Mouse (Mus musculus): ENCODE measurements at regions not wholly inside any gene's neighbourhood (a gene's known extent, or its start where the extent isn't known, plus 50 kb on each side); places are given as distances from the start of the nearest gene placed in this dataset.

GRCm38 (mm10) chr3:156301302-156301701 lies 260.3 kb upstream of the Negr1 start:
- WGBS = 84% methylated on average over 1 of the region's 1 CpGs

DNA sequence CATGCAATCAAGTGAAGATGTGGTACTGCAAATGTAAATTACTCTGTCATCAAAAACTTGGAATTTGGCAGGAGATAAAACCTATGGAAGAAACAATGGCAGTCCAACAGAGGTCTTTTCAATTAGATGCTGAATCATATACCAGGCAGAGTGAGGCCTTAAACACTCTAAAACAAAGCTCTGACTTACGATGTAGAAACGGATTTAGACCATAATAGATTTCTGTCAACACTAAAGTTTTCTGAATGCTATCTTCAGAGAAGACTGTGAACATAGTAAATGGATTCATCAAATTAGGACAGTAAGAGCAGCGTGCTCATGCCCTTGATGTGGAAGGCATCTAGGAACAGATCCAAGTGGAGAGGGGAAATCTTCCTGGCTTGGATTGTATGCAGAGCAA lies 259.8 kb upstream of the Negr1 start:
- Histone ChIP-seq H3K4me2 (replicated peaks) (no peak overlapping the region), H3K27me3 (replicated peaks) (no peaks in the 10 kb centered on the region), H3K27ac (no peak overlapping the region), H3K9me3 (no peaks in the 10 kb centered on the region), H3K4me3 (no peak overlapping the region), H3K9ac (no peak overlapping the region), H3K36me3 (no peaks in the 10 kb centered on the region), H3K4me1 (peaks cover 2% of the 10 kb centered on the region; the same call in 1 of the 2 replicates)
- WGBS = 80% methylated on average over 3 of the region's 3 CpGs
- no peak for ATAC-seq (ENCODE audit: low FRiP score, low read depth)

More at GRCm38 (mm10) chr3:156301302-156301701, 260.3 kb upstream of the Negr1 start:
- no peak for ATAC-seq (ENCODE audit: low FRiP score, low read depth)
- Histone ChIP-seq H3K36me3 (no peaks in the 10 kb centered on the region), H3K9me3 (no peaks in the 10 kb centered on the region), H3K9ac (no peak overlapping the region), H3K27me3 (replicated peaks) (no peaks in the 10 kb centered on the region), H3K4me1 (peaks cover 2% of the 10 kb centered on the region; the same call in 1 of the 2 replicates), H3K4me3 (no peak overlapping the region), H3K4me2 (replicated peaks) (no peak overlapping the region), H3K27ac (no peak overlapping the region)

GRCm38 (mm10) chr3:156304174-156304573 lies 257.4 kb upstream of the Negr1 start:
- ATAC-seq (ENCODE audit: low FRiP score, low read depth) = no peak
- Histone ChIP-seq H3K9ac (no peak overlapping the region), H3K27me3 (replicated peaks) (no peaks in the 10 kb centered on the region), H3K4me3 (no peak overlapping the region), H3K27ac (no peak overlapping the region), H3K36me3 (no peaks in the 10 kb centered on the region), H3K4me2 (replicated peaks) (no peak overlapping the region), H3K4me1 (peaks cover 2% of the 10 kb centered on the region; the same call in 1 of the 2 replicates), H3K9me3 (no peaks in the 10 kb centered on the region)
- WGBS = 11% methylated on average over 4 of the region's 4 CpGs

DNA sequence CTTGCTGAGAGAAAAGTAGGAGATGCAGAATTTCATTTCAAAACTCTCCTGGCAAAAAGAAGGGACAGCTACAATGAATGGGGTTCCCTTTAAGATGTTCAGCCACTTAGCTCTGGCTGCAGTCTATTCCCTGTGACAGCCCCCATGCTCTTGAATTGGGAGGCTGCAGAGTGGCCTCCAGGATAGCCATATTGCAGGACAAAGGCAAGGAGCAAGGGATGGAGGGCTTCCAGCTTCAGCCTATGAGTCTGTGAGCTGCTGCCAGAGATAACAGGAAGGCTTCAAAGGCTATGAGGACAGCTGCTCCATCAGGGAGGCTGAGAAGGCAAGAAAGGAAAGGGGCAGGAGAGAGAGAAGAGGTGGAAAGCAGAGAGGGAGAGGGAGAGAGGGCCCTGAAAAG lies 256.5 kb upstream of the Negr1 start:
- Histone ChIP-seq H3K27me3 (replicated peaks) (no peaks in the 10 kb centered on the region), H3K9ac (no peak overlapping the region), H3K27ac (no peak overlapping the region), H3K4me3 (no peak overlapping the region), H3K4me1 (peaks cover 2% of the 10 kb centered on the region; the same call in 1 of the 2 replicates), H3K9me3 (no peaks in the 10 kb centered on the region), H3K36me3 (no peaks in the 10 kb centered on the region), H3K4me2 (replicated peaks) (no peak overlapping the region)
- ATAC-seq (ENCODE audit: low FRiP score, low read depth) = no peak

- H3K27ac ChIP-seq = no peak overlapping the region
- H3K27me3 ChIP-seq (replicated peaks) = no peaks in the 10 kb centered on the region
- H3K9ac ChIP-seq = no peak overlapping the region
- H3K36me3 ChIP-seq = no peaks in the 10 kb centered on the region
- 80% methylated on average over 6 of the region's 6 CpGs for WGBS
- no peaks in the 10 kb centered on the region for H3K9me3 ChIP-seq
- no peak overlapping the region for H3K4me2 ChIP-seq (replicated peaks)
- ATAC-seq (ENCODE audit: low FRiP score, low read depth) = no peak
- H3K4me1 ChIP-seq = no peaks in the 10 kb centered on the region
- H3K4me3 ChIP-seq = no peak overlapping the region
These were observed 226.4 kb upstream of the Negr1 start for GRCm38 (mm10) chr3:156335033-156335793.

- Histone ChIP-seq H3K4me1 (no peaks in the 10 kb centered on the region), H3K4me3 (no peak overlapping the region), H3K27ac (no peak overlapping the region), H3K9ac (no peak overlapping the region), H3K9me3 (no peaks in the 10 kb centered on the region), H3K4me2 (replicated peaks) (no peak overlapping the region), H3K27me3 (replicated peaks) (no peaks in the 10 kb centered on the region), H3K36me3 (no peaks in the 10 kb centered on the region)
- 86% methylated on average over 1 of the region's 1 CpGs for WGBS
- no peak for ATAC-seq (ENCODE audit: low FRiP score, low read depth)
These were observed 220.1 kb upstream of the Negr1 start for GRCm38 (mm10) chr3:156341484-156341883.

GRCm38 (mm10) chr3:156351727-156352126 lies 209.9 kb upstream of the Negr1 start:
- no peaks in the 10 kb centered on the region for H3K9me3 ChIP-seq
- H3K4me3 ChIP-seq = no peak overlapping the region
- no peak for ATAC-seq (ENCODE audit: low FRiP score, low read depth)
- no peak overlapping the region for H3K4me2 ChIP-seq (replicated peaks)
- H3K27me3 ChIP-seq (replicated peaks) = no peaks in the 10 kb centered on the region
- H3K9ac ChIP-seq = no peak overlapping the region
- H3K4me1 ChIP-seq = peaks cover 10% of the 10 kb centered on the region
- 62% methylated on average over 4 of the region's 4 CpGs for WGBS
- no peak overlapping the region for H3K27ac ChIP-seq
- no peaks in the 10 kb centered on the region for H3K36me3 ChIP-seq

GRCm38 (mm10) chr3:156353430-156353829 lies 208.2 kb upstream of the Negr1 start:
- no peak overlapping the region for H3K4me2 ChIP-seq (replicated peaks)
- ATAC-seq (ENCODE audit: low FRiP score, low read depth) = peak; percentile 76

GRCm38 (mm10) chr3:156353841-156354473 lies 207.6 kb upstream of the Negr1 start:
- ATAC-seq (ENCODE audit: low FRiP score, low read depth) = peak; percentile 66
- no peak overlapping the region for H3K27ac ChIP-seq
- whole genome bisulfite sequencing = 29% methylated on average over 9 of the region's 9 CpGs

More at GRCm38 (mm10) chr3:156353430-156353829, 208.2 kb upstream of the Negr1 start:
- no peaks in the 10 kb centered on the region for H3K36me3 ChIP-seq
- H3K27ac ChIP-seq = no peak overlapping the region
- no peak overlapping the region for H3K4me3 ChIP-seq
- no peaks in the 10 kb centered on the region for H3K9me3 ChIP-seq
- H3K9ac ChIP-seq = no peak overlapping the region
- WGBS = 16% methylated on average over 3 of the region's 3 CpGs
- no peaks in the 10 kb centered on the region for H3K27me3 ChIP-seq (replicated peaks)
- peaks cover 10% of the 10 kb centered on the region for H3K4me1 ChIP-seq

DNA sequence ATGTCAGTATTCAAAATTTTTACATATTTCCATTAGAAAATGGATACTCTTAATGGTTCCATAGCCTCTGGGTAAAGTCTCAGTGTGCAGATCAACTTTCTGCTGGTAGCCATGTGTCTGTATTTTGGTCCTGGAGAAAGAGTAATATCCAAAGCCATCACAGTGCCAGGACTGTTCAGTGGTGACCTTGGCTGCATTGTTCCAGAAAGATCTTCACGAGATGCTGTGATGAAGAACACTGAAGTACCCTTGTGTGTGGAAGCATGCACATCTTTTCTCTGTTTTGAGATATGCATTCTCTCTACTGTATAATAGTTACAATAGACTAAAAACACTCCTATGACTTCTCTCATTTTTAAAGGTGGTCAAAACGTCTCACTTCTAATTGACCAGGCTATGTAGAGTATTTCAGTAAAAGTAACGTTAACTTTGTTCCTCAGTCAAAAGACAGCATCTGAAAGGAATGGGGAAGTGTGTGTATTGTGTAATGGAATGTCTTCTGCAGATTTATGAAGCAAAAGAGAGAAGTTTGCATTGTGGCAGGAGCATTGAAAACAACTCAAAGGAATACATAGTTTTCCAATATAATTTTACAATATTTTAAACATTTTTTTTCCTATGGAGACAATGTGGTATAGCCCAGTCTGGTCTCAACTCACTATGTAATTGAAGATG lies 192.8 kb upstream of the Negr1 start:
- ATAC-seq (ENCODE audit: low FRiP score, low read depth) = no peak
- WGBS = 79% methylated on average over 3 of the region's 3 CpGs
- H3K4me3 ChIP-seq = no peak overlapping the region
- no peak overlapping the region for H3K9ac ChIP-seq
- no peaks in the 10 kb centered on the region for H3K9me3 ChIP-seq
- no peaks in the 10 kb centered on the region for H3K4me1 ChIP-seq
- no peaks in the 10 kb centered on the region for H3K36me3 ChIP-seq
- no peak overlapping the region for H3K4me2 ChIP-seq (replicated peaks)
- no peaks in the 10 kb centered on the region for H3K27me3 ChIP-seq (replicated peaks)
- H3K27ac ChIP-seq = no peak overlapping the region

More at GRCm38 (mm10) chr3:156353841-156354473, 207.6 kb upstream of the Negr1 start:
- Histone ChIP-seq H3K36me3 (no peaks in the 10 kb centered on the region), H3K4me2 (replicated peaks) (no peak overlapping the region), H3K27me3 (replicated peaks) (no peaks in the 10 kb centered on the region), H3K4me3 (no peak overlapping the region), H3K9me3 (no peaks in the 10 kb centered on the region), H3K4me1 (peaks cover 10% of the 10 kb centered on the region), H3K9ac (no peak overlapping the region)

- Histone ChIP-seq H3K27ac (no peak overlapping the region), H3K36me3 (no peaks in the 10 kb centered on the region), H3K4me3 (no peak overlapping the region), H3K4me1 (no peaks in the 10 kb centered on the region), H3K27me3 (replicated peaks) (no peaks in the 10 kb centered on the region), H3K4me2 (replicated peaks) (no peak overlapping the region), H3K9ac (no peak overlapping the region), H3K9me3 (no peaks in the 10 kb centered on the region)
- no peak for ATAC-seq (ENCODE audit: low FRiP score, low read depth)
These were observed 184.9 kb upstream of the Negr1 start for GRCm38 (mm10) chr3:156376717-156377116.

- H3K36me3 ChIP-seq = no peaks in the 10 kb centered on the region
- no peak overlapping the region for H3K9ac ChIP-seq
- no peak overlapping the region for H3K4me2 ChIP-seq (replicated peaks)
- H3K9me3 ChIP-seq = no peaks in the 10 kb centered on the region
- no peaks in the 10 kb centered on the region for H3K27me3 ChIP-seq (replicated peaks)
- no peak overlapping the region for H3K4me3 ChIP-seq
- H3K4me1 ChIP-seq = no peaks in the 10 kb centered on the region
- H3K27ac ChIP-seq = no peak overlapping the region
- no peak for ATAC-seq (ENCODE audit: low FRiP score, low read depth)
These were observed 178.7 kb upstream of the Negr1 start for GRCm38 (mm10) chr3:156382919-156383318.
